Mouse (Mus musculus) liver, embryonic 14.5 days (tissue): ENCODE measurements around the gene Ssbp2.

Source experiments
- CTCF ChIP-seq: IDR thresholded peaks from 2 replicates; pipeline ENCODE4 v1.5.1; 2016; ENCODE audit warnings: antibody characterized with exemption, low read depth, control low read depth
- EP300 ChIP-seq: IDR thresholded peaks from 2 replicates; pipeline ENCODE4 v1.6.1; 2016; ENCODE audit warnings: antibody characterized with exemption, low read depth

DNA sequence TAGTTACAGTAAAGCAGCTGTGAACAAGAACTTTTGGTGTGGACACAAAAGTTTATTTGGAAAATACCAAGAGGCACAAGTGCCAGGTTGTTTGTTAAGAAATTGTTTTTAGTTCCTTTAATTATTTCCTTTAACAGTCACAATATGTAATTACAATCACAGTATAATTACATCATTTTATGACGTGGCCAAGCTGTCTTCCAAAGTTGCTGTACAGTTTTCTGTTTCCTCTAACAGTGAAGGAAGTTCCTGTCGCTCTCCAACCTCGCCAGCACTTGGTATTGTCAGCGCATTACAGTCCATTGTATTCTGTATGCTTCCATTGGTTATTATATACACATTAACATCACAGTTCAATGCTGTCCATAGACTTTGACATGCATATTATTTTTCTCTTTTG is 54.9 kb downstream of the Ssbp2 start:
- TF ChIP-seq CTCF = no peak
- no peak for TF ChIP-seq EP300
